Mouse (Mus musculus) ES-Bruce4 (cell line): ENCODE data around the gene Ccdc85c.

ENCODE experiments used
- CTCF ChIP-seq: IDR thresholded peaks from one replicate; pipeline ENCODE4 v1.8.1; 2011; ENCODE audit warnings: low read depth, low read length
- EP300 ChIP-seq: IDR thresholded peaks from 2 replicates; pipeline ENCODE4 v1.6.1; 2011; ENCODE audit warnings: low read depth, low read length; ENCODE audit not compliant: insufficient read depth
- POLR2A ChIP-seq: IDR thresholded peaks from one replicate; pipeline ENCODE4 v1.8.1; 2011; ENCODE audit warnings: low read length; ENCODE audit not compliant: insufficient read depth

DNA sequence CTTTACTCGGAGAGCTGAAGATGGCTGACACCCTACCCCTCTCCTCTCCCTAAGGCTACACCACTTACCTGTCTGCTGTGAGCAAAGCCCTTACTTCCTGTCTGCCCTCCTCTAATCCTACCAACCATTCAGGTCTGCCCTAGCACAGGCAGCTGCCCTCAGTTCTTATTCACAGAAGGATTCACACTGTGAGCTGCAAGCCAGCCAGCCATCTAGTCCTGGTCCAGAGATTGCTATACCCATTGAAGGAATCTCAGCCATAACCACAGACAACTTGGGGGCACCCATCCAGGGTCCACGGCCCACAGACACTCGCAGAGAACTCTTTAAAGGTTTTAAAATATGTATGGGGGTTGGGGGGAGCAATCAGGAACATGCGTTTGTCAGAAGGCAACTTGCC lies 11.2 kb upstream of the Ccdc85c start:
- no peak for TF ChIP-seq EP300
- no peak for TF ChIP-seq CTCF
- TF ChIP-seq POLR2A: no peak
